Mouse (Mus musculus): ENCODE measurements around the gene Fxr2.
"Not testable (repeated sequence)": the region's sequence is repeated elsewhere in the genome, so short reads cannot be mapped to it uniquely, and the experiment has no call there.

The Fxr2 gene

DNA sequence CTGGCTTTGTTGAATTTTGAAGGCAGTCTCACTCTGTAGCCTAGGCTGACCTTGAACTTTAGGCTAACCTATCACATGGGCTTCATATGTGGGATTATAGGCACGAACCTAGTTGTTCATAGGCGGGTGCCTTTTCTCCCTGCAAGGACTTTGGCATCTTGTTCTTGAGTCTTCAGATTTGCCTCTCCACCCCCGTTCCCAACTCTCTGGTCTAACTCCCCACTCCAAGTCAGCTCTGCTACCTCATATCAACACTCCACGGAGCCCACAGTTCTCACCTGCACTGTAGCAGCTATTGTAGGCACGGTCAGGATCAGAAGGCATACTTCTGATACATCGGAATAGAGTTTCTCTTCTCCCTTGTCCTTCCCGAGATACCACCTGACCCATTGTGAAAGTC lies 50.8 kb downstream of the Fxr2 start:
- DNase-seq (ENCODE audit: low spot score in 2 of 2): no peak

DNA sequence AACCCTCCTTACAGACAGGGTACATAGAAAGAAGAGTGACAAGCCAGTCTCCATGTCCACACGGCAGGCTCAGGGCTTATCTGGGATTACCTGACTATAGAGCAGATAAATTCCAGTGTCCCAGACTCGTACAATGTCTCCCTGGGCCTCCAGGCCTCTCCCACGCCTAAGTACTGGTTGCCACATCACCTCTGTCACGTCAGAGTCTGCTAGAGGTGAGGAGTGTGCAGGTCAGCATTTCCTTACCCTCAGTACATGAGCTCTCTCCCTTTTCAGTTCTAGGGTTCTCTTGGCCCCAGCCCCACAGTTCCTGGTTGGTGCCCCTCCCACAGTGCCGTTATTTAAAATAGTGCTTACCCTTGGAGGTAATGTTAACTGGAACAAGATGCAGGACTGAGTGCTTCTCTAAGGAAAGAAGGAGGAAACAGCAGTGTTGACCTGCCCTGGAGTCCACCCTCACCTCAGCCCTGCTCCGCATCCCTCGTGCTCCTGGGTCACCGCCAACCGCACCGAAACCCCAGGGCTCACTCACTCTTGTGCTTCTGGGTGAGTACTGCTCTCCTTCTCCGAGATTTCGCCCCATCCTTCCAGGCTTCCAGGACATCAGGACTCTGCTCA lies 51.4 kb downstream of the Fxr2 start:
- DNase-seq (ENCODE audit: low spot score in 2 of 2): no peak

DNA sequence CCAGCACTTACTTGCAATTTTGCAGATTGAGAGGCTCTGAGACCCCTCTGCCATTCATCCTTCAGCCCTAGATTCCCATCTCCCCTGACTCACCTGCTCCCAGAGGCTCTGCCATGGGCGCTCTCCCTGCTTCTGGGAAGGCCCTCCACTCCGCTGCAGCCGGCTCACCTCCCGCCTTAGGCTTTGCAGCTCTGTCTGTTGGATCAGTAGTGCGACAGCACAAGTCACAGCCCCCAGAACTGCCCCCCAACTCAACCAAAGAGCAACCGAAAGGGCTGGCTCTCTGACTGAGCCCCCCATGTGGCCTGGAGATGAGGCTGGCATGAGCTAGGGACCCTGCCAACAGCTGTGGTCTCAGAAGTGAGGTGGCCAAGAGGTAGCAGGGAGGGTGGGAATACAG lies 52.1 kb downstream of the Fxr2 start:
- no peak for DNase-seq (ENCODE audit: low spot score in 2 of 2)

DNA sequence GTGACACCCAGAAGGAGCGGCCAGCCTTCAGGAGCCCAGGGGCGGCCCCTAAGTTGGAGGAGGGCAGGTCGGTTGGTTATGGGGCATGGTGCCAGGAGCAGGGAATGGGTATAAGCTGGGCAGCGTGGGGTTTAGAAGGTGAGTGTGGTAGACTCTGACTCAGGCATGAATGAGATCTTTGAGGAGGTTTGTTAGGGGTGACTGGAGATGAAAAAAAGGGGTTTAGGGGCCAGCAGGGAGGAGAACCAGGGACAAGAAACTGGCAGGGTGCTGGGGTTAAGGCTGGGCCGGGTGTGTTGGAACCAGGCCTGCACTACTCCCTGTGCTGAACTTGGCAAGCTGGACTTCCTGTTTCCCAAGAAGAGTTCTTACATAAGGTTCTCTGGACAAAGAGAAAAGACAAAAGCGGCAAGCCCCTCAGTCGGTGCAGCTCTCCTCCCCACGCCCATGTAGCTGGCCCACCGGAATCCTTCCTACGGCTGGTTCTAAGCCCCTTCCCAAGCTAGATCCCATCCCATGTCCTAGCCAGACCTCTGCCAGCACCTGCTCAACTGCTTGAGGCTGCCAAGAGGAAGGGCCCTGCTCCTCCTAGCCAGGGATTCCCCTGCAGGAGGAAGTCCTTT lies 52.8 kb downstream of the Fxr2 start, which contains the start of gene Tnfsf13:
Tnfsf13 (minus strand) TSS at position 259 of the 623 bp plus-strand sequence.
- DNase-seq (ENCODE audit: low spot score in 2 of 2): peak; percentile 95 to 96

DNA sequence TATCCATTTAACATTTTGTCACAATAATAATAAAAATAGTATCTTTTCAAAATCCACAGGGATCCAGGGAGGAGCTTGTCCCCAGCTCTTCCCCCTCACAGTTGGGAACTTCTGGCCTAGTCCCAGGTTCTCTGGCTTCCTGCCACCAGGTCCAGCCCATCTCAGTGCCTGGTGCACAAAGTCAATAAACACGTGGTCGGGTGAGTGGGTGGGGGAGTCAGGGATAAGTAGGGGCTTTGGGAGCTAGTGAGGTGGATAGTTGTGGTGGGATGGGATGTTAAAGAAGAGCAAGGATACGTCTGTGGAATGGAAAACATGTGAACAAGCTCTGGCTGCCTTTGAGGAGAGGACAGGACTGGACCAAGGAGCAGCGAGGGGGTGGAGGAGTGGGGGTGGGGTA lies 53.6 kb downstream of the Fxr2 start:
- DNase-seq (ENCODE audit: low spot score in 2 of 2): peak; percentile 83

DNA sequence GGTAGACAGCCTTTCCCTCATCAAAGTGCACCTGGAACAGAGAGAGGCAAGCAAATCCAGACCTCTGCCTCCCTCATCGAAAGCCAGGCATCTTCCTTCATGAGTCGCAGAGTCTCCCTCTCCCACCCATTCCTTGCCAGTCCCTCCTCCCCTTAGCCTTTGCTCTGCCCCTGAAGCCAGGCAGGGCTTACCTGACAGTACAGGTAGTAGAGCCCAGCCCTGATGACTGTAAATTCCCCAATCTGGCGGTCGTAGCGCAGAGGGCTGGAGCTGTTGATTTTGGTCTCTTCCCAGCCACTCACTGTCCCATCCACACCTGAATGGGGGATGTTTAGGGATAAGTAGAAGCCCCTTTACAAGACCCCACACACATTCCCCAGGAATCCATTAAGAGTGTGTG lies 54.3 kb downstream of the Fxr2 start:
- DNase-seq (ENCODE audit: low spot score in 2 of 2): no peak

DNA sequence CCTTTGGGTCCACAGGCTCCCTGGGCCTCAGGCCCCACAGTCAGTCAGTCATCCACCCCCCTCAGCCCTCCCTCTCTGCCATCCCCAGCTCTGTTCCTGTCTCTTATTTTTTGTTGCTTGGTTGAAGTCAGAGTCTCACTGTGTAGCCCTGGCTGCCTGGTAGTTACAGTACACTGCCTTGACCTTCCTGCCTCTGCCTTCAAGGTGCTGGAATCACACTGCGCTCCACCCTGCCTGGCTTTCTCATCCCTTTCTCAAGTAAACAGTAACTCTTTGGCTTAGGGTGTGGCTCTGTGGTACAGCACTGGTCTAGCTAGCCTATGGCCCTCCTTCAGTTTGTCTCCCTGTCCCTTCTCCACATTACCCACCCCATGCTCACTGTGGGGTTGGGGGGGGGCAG lies 57.1 kb downstream of the Fxr2 start:
- no peak for DNase-seq (ENCODE audit: low spot score in 2 of 2)

DNA sequence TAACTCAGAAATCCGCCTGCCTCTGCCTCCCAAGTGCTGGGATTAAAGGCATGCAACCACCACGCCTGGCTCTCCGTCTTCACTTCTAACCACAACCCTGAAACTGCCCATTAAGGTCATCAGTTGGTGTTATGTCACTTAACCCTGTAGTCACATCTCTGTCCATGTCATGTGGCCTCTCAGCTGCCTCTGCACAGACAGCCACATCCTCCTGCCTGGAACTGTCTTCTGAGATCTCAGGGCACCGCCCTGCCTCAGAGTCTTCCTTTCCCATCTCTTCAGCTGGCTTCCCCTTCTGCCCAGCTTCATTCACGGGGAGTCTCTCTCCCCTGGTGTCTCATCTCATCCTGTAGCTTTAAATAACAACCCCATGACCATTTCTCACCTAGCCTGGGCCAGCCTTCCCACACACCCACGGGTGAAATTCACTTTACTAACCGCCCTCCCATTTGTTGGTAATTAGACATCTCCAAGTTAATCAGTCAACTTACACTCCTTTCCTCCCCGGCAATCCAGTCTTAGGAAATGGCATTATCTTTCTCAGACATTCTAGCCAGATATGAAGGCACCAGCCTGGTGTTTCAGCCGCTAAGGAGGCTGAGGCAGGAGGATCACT lies 59.5 kb downstream of the Fxr2 start:
- DNase-seq (ENCODE audit: low spot score in 2 of 2): no peak

DNA sequence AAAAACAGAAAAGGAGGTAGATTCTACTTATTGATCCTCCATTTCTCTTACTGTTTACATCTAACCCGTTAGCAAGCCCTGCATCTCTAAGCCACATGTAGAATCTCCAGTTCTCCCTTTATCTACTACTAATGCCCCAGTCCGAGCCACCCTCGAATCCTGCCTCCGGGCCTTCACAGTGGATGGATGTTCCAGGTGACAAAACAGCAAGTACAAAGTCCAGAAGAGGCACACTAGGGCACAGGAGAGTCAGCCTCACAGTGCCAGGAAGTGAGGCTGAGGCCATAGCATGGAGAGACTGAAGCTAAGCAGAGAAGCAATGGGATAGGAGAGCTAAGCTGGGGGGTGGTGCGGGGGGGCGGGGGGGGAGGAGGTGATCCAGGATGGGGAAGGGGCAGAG lies 60.1 kb downstream of the Fxr2 start:
- no peak for DNase-seq (ENCODE audit: low spot score in 2 of 2)

DNA sequence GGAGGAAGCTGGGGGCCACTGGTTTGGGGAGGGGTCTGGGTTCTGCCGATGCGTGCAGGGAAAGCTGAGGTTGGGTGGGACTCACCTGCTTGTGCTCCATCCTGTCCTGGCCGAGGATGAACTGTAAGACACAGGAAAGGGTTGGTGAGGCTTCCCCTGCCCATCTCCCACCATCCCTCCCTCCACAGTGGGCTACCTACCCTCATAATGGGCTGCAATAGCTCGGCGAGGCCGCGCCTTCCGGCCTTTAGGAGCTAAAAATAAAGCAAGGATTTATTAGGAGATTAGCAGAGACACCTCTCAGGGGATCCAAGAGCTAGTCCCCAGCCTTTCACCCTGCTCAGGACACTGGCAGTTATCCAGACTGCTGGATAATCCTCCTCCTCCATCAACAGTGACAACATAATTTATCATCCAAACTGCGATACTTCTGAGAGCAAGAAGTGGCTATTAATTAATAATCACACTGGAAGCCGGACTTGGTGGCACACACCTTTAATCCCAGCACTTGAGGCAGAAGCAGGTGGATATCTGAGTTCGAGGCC lies 60.7 kb downstream of the Fxr2 start:
- DNase-seq (ENCODE audit: low spot score in 2 of 2): no peak

DNA sequence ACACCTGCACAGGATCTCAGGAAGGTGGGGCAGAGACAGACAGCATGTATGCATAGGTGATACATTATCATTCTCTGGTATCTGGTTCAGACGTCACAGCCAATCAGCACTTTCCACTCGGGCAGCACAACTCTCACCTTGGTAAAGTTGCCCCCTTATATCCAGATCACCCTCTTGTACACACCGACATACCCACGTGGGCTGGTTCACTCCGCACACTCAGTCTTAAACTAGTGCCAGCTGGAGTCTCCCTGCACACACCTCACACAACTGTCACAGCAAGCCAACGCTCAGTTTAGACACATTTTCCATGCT lies 62.2 kb downstream of the Fxr2 start:
- DNase-seq (ENCODE audit: low spot score in 2 of 2): no peak

DNA sequence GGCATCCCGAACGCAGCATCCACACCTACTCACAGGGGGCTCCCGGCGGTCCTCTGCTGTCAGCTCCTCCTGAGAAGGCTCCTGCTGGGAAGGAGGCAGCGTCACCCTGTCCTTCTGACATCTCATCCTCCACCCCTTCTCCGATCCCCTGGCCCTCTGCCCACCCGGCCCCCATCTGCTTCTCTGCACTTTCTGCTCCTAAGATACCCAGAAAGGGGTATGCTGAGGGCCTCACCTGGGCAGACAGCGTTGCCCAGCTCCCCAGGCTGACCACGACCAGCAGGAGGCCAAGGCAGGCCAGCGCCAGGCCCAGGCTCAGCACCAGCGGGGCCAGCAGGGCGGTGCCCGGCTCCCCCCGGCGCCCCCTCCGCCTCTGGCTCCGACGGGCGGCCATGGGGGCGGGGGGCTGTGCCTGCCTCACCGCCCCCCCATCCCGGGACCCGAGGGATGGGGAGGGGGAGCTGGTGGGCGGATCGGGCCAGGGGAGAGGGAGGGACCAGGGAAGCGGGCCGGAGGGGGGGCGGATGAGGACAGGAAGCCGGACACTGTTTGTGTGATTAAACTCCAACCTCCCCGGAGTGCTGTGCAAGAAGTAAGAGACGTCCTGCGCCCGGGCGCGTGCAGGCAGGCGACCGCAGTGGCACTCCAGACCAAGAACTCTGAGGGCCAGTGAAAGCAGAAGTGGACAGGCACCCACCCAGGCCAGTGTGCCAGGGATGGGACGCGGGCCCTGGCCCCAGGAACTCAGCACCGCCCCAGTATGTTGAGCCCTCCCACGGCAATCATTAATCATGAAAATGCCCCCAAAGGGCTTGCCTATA lies 62.8 kb downstream of the Fxr2 start, which contains the start of the genes Tnfsf12 and Tnfsfm13:
Tnfsf12 (minus strand) TSS at position 489 of the 821 bp plus-strand sequence.
Tnfsfm13 (minus strand) TSS at position 738 of the 821 bp plus-strand sequence.
- DNase-seq (ENCODE audit: low spot score in 2 of 2): peak; percentile 90

DNA sequence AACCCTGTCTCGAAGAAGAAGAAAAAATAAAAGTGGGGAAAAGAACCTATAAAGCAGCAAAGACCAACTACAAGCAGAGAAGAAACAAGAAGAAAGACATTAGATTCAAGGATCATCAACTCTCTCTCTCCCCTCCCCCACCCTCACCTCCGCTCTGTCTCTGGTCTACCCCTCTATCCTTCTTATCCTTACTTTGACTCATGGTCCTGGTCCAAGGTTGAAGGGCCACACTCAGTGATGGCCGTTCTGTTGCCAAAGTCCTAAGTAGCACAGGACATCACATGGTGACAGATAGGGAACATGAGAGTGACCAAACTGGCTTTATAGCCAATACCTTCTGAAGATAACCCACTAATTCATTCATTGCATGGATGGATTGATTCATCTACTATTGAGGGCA lies 64.6 kb downstream of the Fxr2 start:
- DNase-seq (ENCODE audit: low spot score in 2 of 2): no peak

DNA sequence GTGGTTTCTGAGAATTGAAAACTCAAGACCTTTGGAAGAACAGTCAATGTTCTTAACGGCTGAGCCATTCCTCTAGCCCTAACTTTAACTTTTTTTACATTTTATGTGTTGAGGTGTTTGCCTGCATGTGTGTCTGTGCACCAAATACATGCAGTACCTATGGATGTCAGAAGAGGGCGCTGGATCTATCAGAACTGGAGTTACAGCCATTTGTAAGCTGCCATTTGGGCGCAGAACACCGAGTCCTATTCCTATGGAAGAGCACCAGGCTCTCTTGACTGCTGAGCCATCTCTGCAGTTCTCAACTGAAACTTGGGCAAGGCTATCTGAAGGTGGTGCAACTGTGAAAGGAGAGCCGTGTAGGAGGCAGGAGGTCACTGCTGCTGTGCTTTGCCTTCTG lies 65.8 kb downstream of the Fxr2 start:
- DNase-seq (ENCODE audit: low spot score in 2 of 2): no peak

DNA sequence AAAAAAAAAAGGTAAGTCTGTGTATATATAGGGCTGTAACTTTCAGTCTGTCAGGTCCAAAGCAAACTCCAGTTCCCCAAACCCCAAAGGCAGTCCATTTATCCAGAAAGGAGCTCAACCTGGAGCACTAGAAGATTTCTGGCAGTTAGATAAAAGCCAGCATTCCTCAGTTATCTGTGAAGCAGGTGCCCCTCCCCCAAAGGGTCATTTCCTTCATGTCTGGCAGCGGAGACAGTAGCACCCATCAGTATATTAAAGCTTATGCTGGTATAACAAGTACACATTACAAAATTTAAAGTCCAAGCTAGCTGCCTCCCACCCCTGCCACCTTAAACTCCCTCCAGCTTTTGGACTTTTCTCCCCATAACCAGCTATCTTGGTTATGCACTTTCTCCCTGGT lies 66.8 kb downstream of the Fxr2 start:
- no peak for DNase-seq (ENCODE audit: low spot score in 2 of 2)

DNA sequence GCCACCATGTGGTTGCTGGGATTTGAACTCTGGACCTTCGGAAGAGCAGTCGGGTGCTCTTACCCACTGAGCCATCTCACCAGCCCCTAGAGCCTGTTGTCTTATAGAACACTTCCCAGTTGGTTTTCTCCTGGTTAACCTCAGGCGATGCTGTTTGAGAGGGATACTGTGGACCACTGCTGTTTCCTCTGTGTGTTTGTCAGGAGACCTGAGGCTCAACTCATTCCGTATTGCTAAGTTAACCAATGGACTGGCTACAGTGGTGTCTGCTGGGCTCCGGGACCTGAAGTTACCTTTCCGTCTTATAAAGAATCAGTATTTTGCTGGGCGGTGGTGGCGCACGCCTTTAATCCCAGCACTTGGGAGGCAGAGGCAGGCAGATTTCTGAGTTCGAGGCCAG lies 70.1 kb downstream of the Fxr2 start:
- not testable (repeated sequence) for DNase-seq (ENCODE audit: low spot score in 2 of 2)
